Mouse (Mus musculus): ENCODE measurements around the gene Mrpl9.

GRCm38 (mm10) chr3:94398217-94398616 is 44.9 kb upstream of the Mrpl9 start, which contains the start of gene Lingo4:
- TF ChIP-seq POLR2A (IDR thresholded peaks at IDR 0.05; ENCODE audit: insufficient read depth, low read length) (no peak), CTCF (IDR thresholded peaks at IDR 0.05; ENCODE audit: low read depth, low read length) (no peak), EP300 (IDR thresholded peaks at IDR 0.05; ENCODE audit: insufficient read depth, low read depth, low read length) (no peak)

Measured in ES-Bruce4 (cell line).